Mouse (Mus musculus): Measurements from ENCODE around the gene Zfp39. TPM values are rescaled to one million over a fixed set of nuclear protein-coding genes. Genes with fewer than 3 reads are reported as not detected.
"Not testable (repeated sequence)": the region's sequence is repeated elsewhere in the genome, so short reads cannot be mapped to it uniquely, and the experiment has no call there.

Zfp39 gene
- total RNA-seq, 2 experiments from 2014 or later: 8.2 to 13.3 TPM

DNA sequence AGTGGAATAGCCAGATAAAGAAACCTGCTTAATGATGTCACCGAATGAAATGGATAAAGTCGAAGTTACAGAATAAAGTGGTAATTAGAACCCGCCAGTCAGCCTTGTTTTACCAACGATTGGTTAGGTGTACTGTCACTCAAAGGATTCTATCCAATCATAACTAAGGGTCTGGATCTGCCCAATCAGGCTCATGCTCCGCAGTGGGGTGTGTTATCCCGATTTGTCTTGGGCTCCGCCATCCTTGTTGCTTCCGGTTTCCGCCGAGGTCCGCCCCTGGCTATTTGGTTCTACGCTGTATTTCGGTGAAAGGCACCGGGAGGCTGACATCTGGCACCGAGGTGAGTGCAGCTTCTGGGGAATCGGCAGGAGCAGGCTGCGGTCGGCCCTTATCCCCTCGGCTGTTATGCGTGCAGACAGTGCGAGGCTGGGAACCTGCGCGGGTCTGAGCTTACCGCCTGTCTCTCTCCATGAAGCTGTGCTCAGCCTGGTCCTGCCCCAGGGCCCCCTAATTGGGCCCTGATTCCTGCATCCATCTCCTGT lies 57.0 kb downstream of the Zfp39 start, which contains the start of gene Gm12258:
Gene Gm12258 (plus strand): TSS at position 240 of the 543 bp plus-strand sequence.
- peak; percentile 99 for ATAC-seq (ENCODE audit: poor library complexity, severe bottlenecking)

- ATAC-seq (ENCODE audit: poor library complexity, severe bottlenecking): not testable (repeated sequence)
Measured at GRCm38 (mm10) chr11:58838951-58839350, 65.1 kb downstream of the Zfp39 start, which contains the start of gene Olfr311. Gene Olfr311, plus strand, starts transcription at chr11:58839251.

Other genes starting within 250 kb of the Zfp39 start
- not detected in 2 replicates for gene Olfr322, start 245.4 kb downstream of the Zfp39 start, total RNA-seq (2015)
- not detected in 2 replicates for gene Olfr322, start 245.4 kb downstream of the Zfp39 start, total RNA-seq (2017)
- gene Olfr320, start 223.1 kb downstream of the Zfp39 start, total RNA-seq (2015): not detected in 2 replicates
- not detected in 2 replicates for gene Olfr320, start 223.1 kb downstream of the Zfp39 start, total RNA-seq (2017)
- gene Olfr319, start 205.1 kb downstream of the Zfp39 start, total RNA-seq (2015): not detected in 2 replicates
- gene Olfr319, start 205.1 kb downstream of the Zfp39 start, total RNA-seq (2017): not detected in 2 replicates
- gene Olfr318, start 180.2 kb downstream of the Zfp39 start, total RNA-seq (2015): not detected in 2 replicates
- gene Olfr318, start 180.2 kb downstream of the Zfp39 start, total RNA-seq (2017): not detected in 2 replicates
- not detected in 2 replicates for gene Olfr317, start 165.0 kb downstream of the Zfp39 start, total RNA-seq (2015)
- not detected in 2 replicates for gene Olfr317, start 165.0 kb downstream of the Zfp39 start, total RNA-seq (2017)
- not detected in 2 replicates for gene Olfr316, start 151.5 kb downstream of the Zfp39 start, total RNA-seq (2015)
- not detected in 2 replicates for gene Olfr316, start 151.5 kb downstream of the Zfp39 start, total RNA-seq (2017)
- gene Olfr315, start 131.0 kb downstream of the Zfp39 start, total RNA-seq (2015): not detected in 2 replicates
- gene Olfr315, start 131.0 kb downstream of the Zfp39 start, total RNA-seq (2017): not detected in 2 replicates
- gene Olfr314, start 121.3 kb downstream of the Zfp39 start, total RNA-seq (2015): not detected in 2 replicates
- gene Olfr314, start 121.3 kb downstream of the Zfp39 start, total RNA-seq (2017): not detected in 2 replicates
- not detected in 2 replicates for gene Fam183b, start 102.3 kb downstream of the Zfp39 start, total RNA-seq (2015)
- not detected in 2 replicates for gene Fam183b, start 102.3 kb downstream of the Zfp39 start, total RNA-seq (2017)
- not detected in 2 replicates for gene Olfr313, start 89.2 kb downstream of the Zfp39 start, total RNA-seq (2015)
- not detected in 2 replicates for gene Olfr313, start 89.2 kb downstream of the Zfp39 start, total RNA-seq (2017)
- gene Olfr312, start 75.0 kb downstream of the Zfp39 start, total RNA-seq (2015): not detected in 2 replicates
- not detected in 2 replicates for gene Olfr312, start 75.0 kb downstream of the Zfp39 start, total RNA-seq (2017)
- not detected in 2 replicates for gene Olfr311, start 65.0 kb downstream of the Zfp39 start, total RNA-seq (2015)
- not detected in 2 replicates for gene Olfr311, start 65.0 kb downstream of the Zfp39 start, total RNA-seq (2017)
- 2.0 and 3.7 TPM in 2 replicates for gene Gm12258, start 57.1 kb downstream of the Zfp39 start, total RNA-seq (2015)
- 2.0 and 4.7 TPM in 2 replicates for gene Gm12258, start 57.1 kb downstream of the Zfp39 start, total RNA-seq (2017)
- 1.6 and 3.0 TPM in 2 replicates for gene 2810021J22Rik, start 37.0 kb downstream of the Zfp39 start, total RNA-seq (2015)
- 3.2 and 5.8 TPM in 2 replicates for gene 2810021J22Rik, start 37.0 kb downstream of the Zfp39 start, total RNA-seq (2017)
- gene Btnl10, start 13.7 kb upstream of the Zfp39 start, total RNA-seq (2015): 0.94 and 1.8 TPM in 2 replicates
- gene Btnl10, start 13.7 kb upstream of the Zfp39 start, total RNA-seq (2017): 1.2 and 2.8 TPM in 2 replicates
- 42.6 and 42.9 TPM in 2 replicates for gene Rnf187, start 34.7 kb upstream of the Zfp39 start, total RNA-seq (2015)
- 49.7 and 61.7 TPM in 2 replicates for gene Rnf187, start 34.7 kb upstream of the Zfp39 start, total RNA-seq (2017)
- gene Hist3h2ba, start 44.7 kb upstream of the Zfp39 start, total RNA-seq (2015): 4.6 and 6.9 TPM in 2 replicates
- gene Hist3h2ba, start 44.7 kb upstream of the Zfp39 start, total RNA-seq (2017): 5.4 and 10.9 TPM in 2 replicates
- 20.6 and 24.9 TPM in 2 replicates for gene Hist3h2a, start 50.5 kb upstream of the Zfp39 start, total RNA-seq (2015)
- gene Hist3h2a, start 50.5 kb upstream of the Zfp39 start, total RNA-seq (2017): 267 and 273 TPM in 2 replicates
- not detected in 2 replicates for gene Trim17, start 50.5 kb upstream of the Zfp39 start, total RNA-seq (2015)
- 0.07 TPM in 1 of 2 replicates, not detected in the other for gene Trim17, start 50.5 kb upstream of the Zfp39 start, total RNA-seq (2017)
- gene Trim11, start 73.9 kb upstream of the Zfp39 start, total RNA-seq (2015): 22.2 and 26.7 TPM in 2 replicates
- gene Trim11, start 73.9 kb upstream of the Zfp39 start, total RNA-seq (2017): 30.0 and 33.2 TPM in 2 replicates
- not detected in 2 replicates for gene Obscn, start 232.2 kb upstream of the Zfp39 start, total RNA-seq (2015)
- gene Obscn, start 232.2 kb upstream of the Zfp39 start, total RNA-seq (2017): not detected in 2 replicates

All from megakaryocyte, adult 5-6 weeks (primary cell).